In the genomic region with DNA sequence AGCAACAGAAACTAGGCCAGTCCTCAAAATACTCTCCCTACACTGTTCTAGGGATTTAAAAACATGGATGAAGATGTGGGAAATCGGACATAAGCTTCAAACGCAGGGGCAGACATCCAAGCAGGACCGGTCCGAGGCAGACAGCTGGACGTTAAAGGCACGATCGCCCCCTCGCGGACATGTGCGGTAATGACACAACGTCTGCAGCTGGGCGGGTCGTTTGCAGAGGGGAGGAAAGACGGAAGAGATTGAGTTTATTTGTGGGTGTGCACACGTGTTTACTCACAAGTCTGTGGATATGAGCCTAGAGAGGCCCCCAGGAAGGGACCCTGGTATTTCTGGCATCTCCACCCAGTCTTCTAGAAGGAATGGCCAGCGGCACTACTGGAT, we compare ENCODE assay signal across 9 mouse cellular contexts. TPM values are rescaled to one million over a fixed set of nuclear protein-coding genes. Genes with fewer than 3 reads are reported as not detected.
DNase-seq lines count a peak whose midpoint lies in the region; ATAC-seq lines count a peak whose summit lies in the region.
"Had no signal": no experiment of that assay in that cellular context is flagged by ENCODE, and none has a peak within 500 bp of the region (broad histone marks: within the 10 kb centered on the region; RNA-seq: fewer than 3 reads in every experiment).

No protein-coding gene starts in this region.

- no peak overlapping the region for H3K4me3 ChIP-seq in hindbrain, embryonic 14.5 days (replicated peaks; ENCODE audit: low read length)
- H3K4me3 ChIP-seq: myocyte had no signal

- 7% methylated on average over 16 of the region's 16 CpGs for WGBS in hindbrain, embryonic 14.5 days

- DNase-seq in Muller cell, postnatal 12 days (ENCODE audit: inconsistent ontology term) = peak; percentile 67
- DNase-seq in cerebellum, adult 9-10 months = peak; percentile 74
- DNase-seq in frontal cortex, adult 2 months (ENCODE audit: extremely low spot score in 1 of 2, low spot score in 1 of 2) = peak; percentile 37 to 90
- peak; percentile 78 for DNase-seq in hindbrain, embryonic 14.5 days (ENCODE audit: low spot score)
- DNase-seq in layer of hippocampus, postnatal 14 days (ENCODE audit: low spot score in 2 of 2) = peak; percentile 80 to 83
- peak; percentile 85 for DNase-seq in lung, postnatal 25 days (ENCODE audit: low spot score)
- DNase-seq in retina, adult 2 months (ENCODE audit: low read depth, low spot score) = peak; percentile 54
- DNase-seq in thymus, postnatal 36 days = peak; percentile 81 to 87

- H3K27ac ChIP-seq in hindbrain, embryonic 14.5 days = no peak overlapping the region

- H3K4me1 ChIP-seq in hindbrain, embryonic 14.5 days (replicated peaks; ENCODE audit: control insufficient read depth, insufficient read depth, low read length) = no peaks in the 10 kb centered on the region

- H3K9ac ChIP-seq in hindbrain, embryonic 14.5 days = no peak overlapping the region

- ATAC-seq in hindbrain, embryonic 14.5 days (ENCODE audit: low FRiP score) = peak; percentile 47

- no peaks in the 10 kb centered on the region for H3K9me3 ChIP-seq in hindbrain, embryonic 14.5 days (ENCODE audit: control insufficient read depth, low read length)

- H3K27me3 ChIP-seq in hindbrain, embryonic 14.5 days (ENCODE audit: control insufficient read depth, insufficient read depth, low read length) = no peaks in the 10 kb centered on the region

- H3K4me2 ChIP-seq in hindbrain, embryonic 14.5 days (replicated peaks) = peak overlapping the region; percentile 3; the same call in 1 of the 2 replicates

- H3K36me3 ChIP-seq in hindbrain, embryonic 14.5 days (replicated peaks; ENCODE audit: control insufficient read depth, insufficient read depth) = no peaks in the 10 kb centered on the region

RNA-seq across cellular contexts. Expression of a gene that starts 23.7 kb away (rescaled TPM):
- polyA plus RNA-seq in frontal cortex, adult 2 months (2012; rRNA removed) = 2.6 and 5.2 TPM in 2 replicates
- 4.9 and 5.5 TPM in 2 replicates for polyA plus RNA-seq in hindbrain, embryonic 14.5 days (2014; fragmentation: Nextera tagmentation; extraction: Ambion mirVana)
- 1 to 10 TPM; 4.0 to 8.6 TPM for total RNA-seq in layer of hippocampus, postnatal 14 days (2021)

RNA-seq across cellular contexts. Expression of a gene that starts 55.9 kb away (rescaled TPM):
- 3.1 and 4.4 TPM in 2 replicates for polyA plus RNA-seq in frontal cortex, adult 2 months (2012; rRNA removed)
- polyA plus RNA-seq in hindbrain, embryonic 14.5 days (2014; fragmentation: Nextera tagmentation; extraction: Ambion mirVana) = 1.7 TPM in 2 replicates
- total RNA-seq in layer of hippocampus, postnatal 14 days (2021) = 1 to 10 TPM; 5.0 to 5.3 TPM
- polyA plus RNA-seq: myocyte had no signal
